Mouse (Mus musculus) thymus, adult 2 months (tissue): ENCODE data around the gene Apbb2. TPM values are rescaled to one million over a fixed set of nuclear protein-coding genes. Genes with fewer than 3 reads are reported as not detected.

Source experiments
- DNase-seq: peaks from one replicate; pipeline ENCODE4 v3.0.0; 2021
- H3K27ac ChIP-seq: fragments of 200-500 bp; 2 replicates; pipeline ENCODE4 v1.5.1; 2012; ENCODE audit warnings: low read length, control low read depth; ENCODE audit not compliant: control insufficient read depth, insufficient read depth
- H3K27me3 ChIP-seq: fragments of 200-500 bp; 2 replicates; pipeline ENCODE4 v1.6.1; 2012; ENCODE audit warnings: mild to moderate bottlenecking, low read length, moderate library complexity, mixed read lengths; ENCODE audit not compliant: control insufficient read depth, insufficient read depth
- H3K36me3 ChIP-seq: fragments of 200-500 bp; 2 replicates; pipeline ENCODE4 v1.6.1; 2012; ENCODE audit warnings: mild to moderate bottlenecking, low read length, moderate library complexity; ENCODE audit not compliant: control insufficient read depth, insufficient read depth
- H3K4me1 ChIP-seq: fragments of 200-500 bp; replicated peaks from 2 replicates; pipeline ENCODE4 v1.6.1; 2012; ENCODE audit warnings: low read length; ENCODE audit not compliant: control insufficient read depth, insufficient read depth
- H3K4me3 ChIP-seq: fragments of 200-500 bp; 2 replicates; pipeline ENCODE4 v1.5.1; 2012; ENCODE audit warnings: mild to moderate bottlenecking, low read length, control low read depth, moderate library complexity; ENCODE audit not compliant: control insufficient read depth, insufficient read depth
- CTCF ChIP-seq: fragments of 200-500 bp; IDR thresholded peaks from 2 replicates; pipeline ENCODE4 v1.5.1; 2012; ENCODE audit warnings: mild to moderate bottlenecking, control low read depth, low read length, moderate library complexity, borderline replicate concordance; ENCODE audit not compliant: control insufficient read depth, poor library complexity, insufficient read depth; ENCODE audit errors: extremely low read depth
- POLR2A ChIP-seq: fragments of 200-500 bp; IDR thresholded peaks from 2 replicates; pipeline ENCODE4 v1.6.1; 2012; ENCODE audit warnings: mild to moderate bottlenecking, low read length, control low read depth, moderate library complexity; ENCODE audit not compliant: control insufficient read depth, poor library complexity, insufficient read depth; ENCODE audit errors: extremely low read depth
- WGBS: fragments of 180-500 bp; shearing (Covaris S2); methylation state at CpG from one replicate; pipeline ENCODE4 v1.1.7; 2018; 5-methylcytosine and 5-hydroxymethylcytosine counted together
- polyA plus RNA-seq: library from polyadenylated mRNA; depleted of rRNA; stranded (reverse); fragments of >200 nt; gene quantifications from 2 replicates; pipeline ENCODE4 v1.2.3, GENCODE M21; 2012

Apbb2 gene
- polyA plus RNA-seq, 1 experiment: 2.6 TPM

DNA sequence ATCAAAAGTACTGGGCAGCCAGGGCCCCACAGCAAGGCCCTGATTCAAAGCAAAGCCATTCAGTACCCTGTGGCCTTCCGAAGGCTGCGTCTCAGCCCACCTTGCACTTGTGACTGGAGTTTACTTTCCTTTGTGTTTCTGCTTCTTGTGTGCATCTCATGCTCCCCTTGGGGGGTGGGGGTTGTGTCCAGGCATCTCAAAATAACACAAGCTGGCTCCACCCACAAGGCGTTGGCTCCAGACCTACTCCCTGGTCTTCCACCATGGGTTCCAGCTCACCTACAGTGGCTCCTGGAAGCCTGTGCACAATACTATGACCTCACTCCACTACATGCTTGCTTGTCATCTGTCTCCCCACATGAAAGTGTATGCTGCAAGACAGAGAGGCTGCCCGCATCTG is 88.2 kb downstream of the Apbb2 start:
- TF ChIP-seq POLR2A: no peak
- TF ChIP-seq CTCF: no peak
- no peak overlapping the region for H3K27ac ChIP-seq
- no peaks in the 10 kb centered on the region for H3K36me3 ChIP-seq
- H3K4me3 ChIP-seq: no peak overlapping the region
- no peaks in the 10 kb centered on the region for H3K27me3 ChIP-seq
- H3K4me1 ChIP-seq: no peaks in the 10 kb centered on the region
- no peak for DNase-seq
- 91% methylated on average over 4 of the region's 4 CpGs for WGBS

DNA sequence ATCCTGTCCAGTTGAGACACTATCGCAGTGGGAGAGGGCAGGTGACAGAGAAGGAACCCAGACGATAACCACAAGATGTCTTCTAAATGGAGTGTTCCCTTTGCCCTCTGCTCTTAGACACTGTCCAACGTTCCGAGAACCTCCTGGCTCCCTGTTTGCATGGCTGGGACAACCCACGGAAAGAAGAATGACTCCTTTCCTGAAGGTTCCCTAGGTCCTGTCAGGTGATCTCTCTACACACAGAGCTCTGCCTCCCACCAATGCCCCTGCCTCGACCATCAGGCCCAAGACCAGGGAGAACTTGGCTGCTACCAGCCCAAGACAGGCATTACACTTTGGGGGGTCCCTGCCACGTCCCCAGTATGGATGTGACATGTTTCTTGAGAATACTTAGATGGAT is 89.0 kb downstream of the Apbb2 start:
- Histone ChIP-seq H3K27me3 (no peaks in the 10 kb centered on the region), H3K36me3 (no peaks in the 10 kb centered on the region), H3K4me3 (no peak overlapping the region), H3K4me1 (no peaks in the 10 kb centered on the region), H3K27ac (no peak overlapping the region)
- TF ChIP-seq CTCF: no peak
- no peak for TF ChIP-seq POLR2A
- DNase-seq: no peak
- 90% methylated on average over 7 of the region's 7 CpGs for WGBS

DNA sequence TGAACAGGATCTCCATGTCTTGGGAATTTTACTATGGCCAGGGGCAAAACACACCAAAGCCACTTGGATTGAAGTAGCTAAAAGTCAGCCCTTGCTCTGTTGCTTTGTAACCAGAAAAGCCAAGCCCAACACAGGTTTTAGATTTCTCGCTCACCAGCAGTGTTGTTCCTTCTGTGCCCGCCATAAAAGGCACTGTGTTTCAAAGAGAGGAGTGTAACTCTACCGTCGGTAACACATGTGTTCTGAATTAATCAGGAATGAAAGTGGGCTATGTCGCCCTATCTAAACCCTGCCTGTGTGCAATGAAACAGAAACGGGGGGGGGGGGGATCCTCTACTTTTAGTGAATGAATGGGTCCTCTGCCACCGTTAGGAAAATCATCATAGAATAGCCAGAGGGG is 90.0 kb downstream of the Apbb2 start:
- no peaks in the 10 kb centered on the region for H3K36me3 ChIP-seq
- 89% methylated on average over 7 of the region's 7 CpGs for WGBS
- H3K4me1 ChIP-seq: no peaks in the 10 kb centered on the region
- H3K27ac ChIP-seq: no peak overlapping the region
- no peak overlapping the region for H3K4me3 ChIP-seq
- TF ChIP-seq CTCF (no peak), POLR2A (no peak)
- no peak for DNase-seq
- no peaks in the 10 kb centered on the region for H3K27me3 ChIP-seq

DNA sequence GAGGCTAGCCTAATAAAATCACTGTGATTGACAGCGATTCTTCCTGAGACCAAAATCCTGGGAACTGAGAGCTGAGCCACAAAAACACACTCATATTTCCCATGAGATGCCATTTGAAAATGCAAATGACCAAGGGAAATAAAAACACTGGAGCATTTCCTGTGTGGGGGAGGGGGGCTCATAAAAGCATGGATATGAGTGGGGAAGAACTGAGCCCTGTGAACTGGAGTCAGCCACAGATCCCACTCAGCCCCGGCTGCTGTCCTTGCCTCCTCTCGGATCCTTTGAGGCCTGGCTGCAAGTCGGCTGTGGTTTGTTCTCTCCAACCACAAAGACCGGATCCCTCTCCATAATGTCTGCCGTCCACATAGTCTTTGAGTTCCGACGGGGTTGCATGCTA is 91.5 kb downstream of the Apbb2 start:
- Histone ChIP-seq H3K36me3 (no peaks in the 10 kb centered on the region), H3K27me3 (no peaks in the 10 kb centered on the region), H3K27ac (no peak overlapping the region), H3K4me1 (no peaks in the 10 kb centered on the region), H3K4me3 (no peak overlapping the region)
- TF ChIP-seq CTCF: no peak
- no peak for TF ChIP-seq POLR2A
- 66% methylated on average over 8 of the region's 8 CpGs for WGBS
- no peak for DNase-seq

DNA sequence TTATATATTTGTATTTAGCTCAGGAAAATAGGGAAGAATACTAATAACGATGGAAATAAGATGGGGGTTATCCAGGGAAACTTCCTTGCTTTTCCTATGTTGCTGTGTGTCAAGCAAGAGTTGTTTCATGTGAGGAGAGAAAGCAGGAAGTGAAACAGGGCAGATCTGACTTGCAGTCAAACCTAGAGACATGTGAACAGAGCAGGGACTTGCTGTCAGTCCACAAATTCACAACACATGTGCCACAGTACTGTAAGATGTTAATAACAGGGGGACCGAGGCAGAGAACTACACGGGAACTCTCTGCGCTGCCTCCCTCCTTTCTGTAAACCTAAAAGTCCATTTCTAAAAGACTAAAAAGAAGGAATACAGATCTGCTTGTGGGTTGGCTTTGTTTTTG is 93.6 kb downstream of the Apbb2 start:
- WGBS: 52% methylated on average over 4 of the region's 4 CpGs
- no peak for TF ChIP-seq CTCF
- no peak for TF ChIP-seq POLR2A
- no peak overlapping the region for H3K27ac ChIP-seq
- no peaks in the 10 kb centered on the region for H3K27me3 ChIP-seq
- no peak overlapping the region for H3K4me3 ChIP-seq
- H3K36me3 ChIP-seq: no peaks in the 10 kb centered on the region
- H3K4me1 ChIP-seq: no peaks in the 10 kb centered on the region
- no peak for DNase-seq

DNA sequence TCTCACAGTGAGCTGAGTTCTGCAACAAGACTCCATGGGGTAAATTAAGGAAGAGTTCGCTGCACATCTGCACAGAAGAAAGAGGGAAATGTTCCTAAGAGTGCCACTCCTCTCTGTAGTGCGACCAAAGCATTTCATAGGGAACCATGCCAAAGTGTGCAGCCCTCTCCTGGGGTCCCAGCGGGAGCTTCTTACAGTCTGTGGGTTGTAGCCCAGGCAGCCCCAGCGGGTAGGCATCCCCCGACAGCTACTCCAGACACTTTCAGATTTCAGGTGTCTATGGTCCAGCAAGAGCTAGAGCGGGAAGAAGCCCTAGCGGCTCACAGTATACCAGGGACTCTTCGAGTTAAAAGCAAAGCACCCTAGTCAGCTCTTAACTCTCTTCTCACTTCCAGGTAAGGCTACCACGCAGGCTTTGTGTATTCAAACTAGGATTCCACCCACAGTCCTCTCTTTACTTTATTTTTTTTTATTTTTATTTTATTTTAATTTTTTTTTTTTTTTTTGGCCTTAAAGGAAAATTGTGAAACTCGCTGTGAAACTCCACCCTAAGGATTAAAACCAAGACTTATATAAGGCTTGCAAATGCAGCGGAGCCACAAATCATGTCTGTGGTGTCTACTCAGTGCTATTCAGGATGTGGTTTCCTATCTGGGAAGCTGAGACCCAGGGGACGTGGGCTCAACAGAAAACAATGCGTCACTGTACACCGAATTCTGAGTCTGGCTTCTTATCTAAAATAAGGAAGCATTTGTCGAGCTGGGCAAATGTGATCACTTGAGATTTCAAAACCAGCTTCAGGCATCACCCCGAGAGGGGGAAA is 94.7 kb downstream of the Apbb2 start:
- no peak for TF ChIP-seq POLR2A
- no peak for TF ChIP-seq CTCF
- Histone ChIP-seq H3K27me3 (no peaks in the 10 kb centered on the region), H3K4me3 (no peak overlapping the region), H3K4me1 (no peaks in the 10 kb centered on the region), H3K27ac (no peak overlapping the region), H3K36me3 (no peaks in the 10 kb centered on the region)
- 5% methylated on average over 16 of the region's 16 CpGs for WGBS
- DNase-seq: no peak
